Mouse (Mus musculus) forebrain, embryonic 15.5 days (tissue): Measurements from ENCODE around the gene Dmrt2. TPM values are rescaled to one million over a fixed set of nuclear protein-coding genes. Genes with fewer than 3 reads are reported as not detected.

Experiments
- ATAC-seq: fragments of 200-750 bp; cut with Nextera tagmentation; replicated peaks from 2 replicates; pipeline ENCODE4 v1.8.0; 2017; ENCODE audit warnings: mild to moderate bottlenecking, moderate TSS enrichment, moderate library complexity
- H3K27ac ChIP-seq: fragments of 300-500 bp; sonication (generic); replicated peaks from 2 replicates; pipeline ENCODE4 v1.5.1; 2015; ENCODE audit warnings: mild to moderate bottlenecking, inconsistent platforms
- H3K27me3 ChIP-seq: fragments of 300-500 bp; sonication (generic); 2 replicates; pipeline ENCODE4 v1.6.1; 2015; ENCODE audit warnings: inconsistent platforms
- H3K36me3 ChIP-seq: fragments of 300-500 bp; sonication (generic); 2 replicates; pipeline ENCODE4 v1.6.1; 2015; ENCODE audit warnings: mild to moderate bottlenecking, inconsistent platforms
- H3K4me1 ChIP-seq: fragments of 300-500 bp; sonication (generic); 2 replicates; pipeline ENCODE4 v1.6.1; 2015; ENCODE audit warnings: inconsistent platforms
- H3K4me2 ChIP-seq: fragments of 300-500 bp; sonication (generic); replicated peaks from 2 replicates; pipeline ENCODE4 v1.6.1; 2015; ENCODE audit warnings: mild to moderate bottlenecking, inconsistent platforms
- H3K4me3 ChIP-seq: fragments of 300-500 bp; sonication (generic); 2 replicates; pipeline ENCODE4 v1.5.1; 2015; ENCODE audit warnings: mild to moderate bottlenecking, inconsistent platforms
- H3K9ac ChIP-seq: fragments of 300-500 bp; sonication (generic); replicated peaks from 2 replicates; pipeline ENCODE4 v1.6.1; 2015; ENCODE audit warnings: mild to moderate bottlenecking, inconsistent platforms
- H3K9me3 ChIP-seq: fragments of 300-500 bp; sonication (generic); 2 replicates; pipeline ENCODE4 v1.6.1; 2016; ENCODE audit warnings: inconsistent platforms
- WGBS: fragments of 180-500 bp; shearing (Covaris S2); methylation state at CpG from one replicate; pipeline ENCODE4 v1.1.7; 2015; ENCODE audit warnings: mixed read lengths; 5-methylcytosine and 5-hydroxymethylcytosine counted together
- polyA plus RNA-seq: library from polyadenylated mRNA; unstranded; fragments of >200 nt; fragmentation: Nextera tagmentation; extraction: Ambion mirVana; gene quantifications from 2 replicates; pipeline ENCODE4 v1.2.1, GENCODE M21; 2015

Gene Dmrt2
- polyA plus RNA-seq = 1.1 and 1.5 TPM in 2 replicates

DNA sequence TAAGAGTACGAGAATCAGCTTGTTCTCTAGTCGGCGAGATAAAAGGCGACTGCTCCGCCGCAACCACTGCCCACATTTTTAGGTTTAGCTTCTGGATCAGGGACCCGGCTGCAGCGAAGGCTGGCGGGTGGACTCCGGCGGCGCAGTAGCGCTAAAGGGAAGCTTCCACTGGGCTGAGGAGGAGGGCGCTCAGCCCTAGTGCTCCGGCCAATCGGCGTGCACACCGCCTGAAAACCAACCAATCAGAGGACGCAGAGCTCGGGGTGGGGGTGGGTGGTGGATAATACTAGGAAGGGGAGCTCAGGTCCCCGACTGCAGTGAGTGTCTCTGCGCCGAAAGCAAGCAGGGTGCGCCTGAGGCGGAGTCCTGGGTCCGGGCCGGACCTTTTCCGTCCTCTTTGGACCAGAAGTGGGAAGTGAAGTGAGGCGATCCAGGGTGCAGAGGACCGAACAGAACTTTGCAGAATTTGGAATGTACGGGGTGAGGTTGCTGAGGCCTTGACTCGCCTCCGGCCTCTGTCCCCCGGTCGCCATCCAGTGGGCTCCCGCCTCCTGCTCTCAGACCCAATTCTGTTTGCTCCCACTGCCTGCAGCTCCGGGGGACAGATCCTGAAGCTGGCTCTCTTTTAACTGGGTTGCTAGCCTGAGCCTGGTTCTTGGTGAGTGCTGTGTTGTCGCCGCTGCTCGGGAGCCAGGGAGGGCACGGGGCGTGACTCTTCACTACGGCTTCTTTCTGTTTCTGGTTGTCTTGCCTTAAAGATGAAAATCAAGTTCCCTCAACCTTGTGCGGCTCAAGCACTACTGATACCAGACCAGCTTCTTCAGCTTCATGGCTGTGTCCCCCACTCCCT, at the start of gene Dmrt2:
Dmrt2 (plus strand) TSS at position 311 of the 850 bp plus-strand sequence.
- Histone ChIP-seq H3K4me3 (peak within 1 kb of the TSS; percentile 44), H3K36me3 (no peaks in the 10 kb centered on the region), H3K27ac (no peak within 1 kb of the TSS), H3K4me2 (peak within 1 kb of the TSS; percentile 82), H3K27me3 (peaks cover 97% of the 10 kb centered on the region), H3K9me3 (no peaks in the 10 kb centered on the region), H3K4me1 (peaks cover 24% of the 10 kb centered on the region), H3K9ac (peak within 1 kb of the TSS; percentile 37)
- ATAC-seq = peak; percentile 99
- WGBS = under 1% methylated on average over 44 of the region's 44 CpGs

DNA sequence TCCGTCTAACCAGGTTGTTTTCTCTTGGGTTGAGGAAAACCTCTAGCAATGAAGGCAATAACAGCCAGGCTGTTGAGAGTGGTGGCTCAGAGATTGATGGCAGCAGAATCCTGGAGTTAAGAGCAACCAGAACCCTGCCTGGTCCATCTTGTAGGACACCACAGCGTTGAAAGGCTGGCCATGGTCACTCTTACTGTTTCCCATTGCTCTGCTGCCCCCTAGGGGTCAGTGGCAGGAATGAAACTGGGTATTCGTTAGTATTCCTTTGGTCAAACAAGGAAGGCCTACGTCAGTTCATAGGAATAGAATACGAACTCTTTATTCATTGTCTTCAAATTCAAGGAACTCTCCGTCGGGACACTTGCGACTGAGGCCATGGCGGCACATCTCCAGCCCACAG, 43.7 kb upstream of the Dmrt2 start:
- Histone ChIP-seq H3K9ac (no peak overlapping the region), H3K9me3 (no peaks in the 10 kb centered on the region), H3K27me3 (0 out of 2 replicates have a peak, but pooled peaks cover 9% of the 10 kb centered on the region), H3K4me3 (no peak overlapping the region), H3K36me3 (no peaks in the 10 kb centered on the region), H3K27ac (no peak overlapping the region), H3K4me2 (no peak overlapping the region), H3K4me1 (no peaks in the 10 kb centered on the region)
- 11% methylated on average over 9 of the region's 9 CpGs for WGBS
- 0 out of 2 replicates have a peak, but pooled peaks have one; percentile 41 for ATAC-seq

DNA sequence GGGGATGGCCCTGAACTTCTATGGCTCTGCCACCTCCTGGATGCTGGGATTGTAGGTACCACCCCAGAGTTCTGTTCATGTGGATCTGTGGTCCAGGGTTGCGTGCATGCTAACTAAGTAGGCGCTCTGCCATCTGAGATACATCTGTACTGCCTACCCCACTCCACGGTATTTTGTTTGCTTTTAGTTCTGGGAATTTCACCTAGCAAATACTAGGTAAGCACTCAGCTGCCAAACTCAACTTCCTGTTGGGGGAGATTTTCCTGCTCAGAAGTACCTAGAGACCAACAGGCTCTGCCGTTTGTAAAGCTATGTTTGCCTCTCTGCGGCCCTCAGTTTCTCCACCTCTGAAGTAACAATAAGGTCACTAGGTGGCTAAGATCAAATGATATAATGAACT, 37.1 kb upstream of the Dmrt2 start:
- no peak overlapping the region for H3K27ac ChIP-seq
- no peak overlapping the region for H3K4me2 ChIP-seq
- H3K9ac ChIP-seq = no peak overlapping the region
- H3K36me3 ChIP-seq = no peaks in the 10 kb centered on the region
- no peaks in the 10 kb centered on the region for H3K27me3 ChIP-seq
- 87% methylated on average over 5 of the region's 5 CpGs for WGBS
- peak overlapping the region; percentile 43; the same call in 1 of the 2 replicates for H3K4me3 ChIP-seq
- no peak for ATAC-seq
- H3K9me3 ChIP-seq = no peaks in the 10 kb centered on the region
- no peaks in the 10 kb centered on the region for H3K4me1 ChIP-seq

DNA sequence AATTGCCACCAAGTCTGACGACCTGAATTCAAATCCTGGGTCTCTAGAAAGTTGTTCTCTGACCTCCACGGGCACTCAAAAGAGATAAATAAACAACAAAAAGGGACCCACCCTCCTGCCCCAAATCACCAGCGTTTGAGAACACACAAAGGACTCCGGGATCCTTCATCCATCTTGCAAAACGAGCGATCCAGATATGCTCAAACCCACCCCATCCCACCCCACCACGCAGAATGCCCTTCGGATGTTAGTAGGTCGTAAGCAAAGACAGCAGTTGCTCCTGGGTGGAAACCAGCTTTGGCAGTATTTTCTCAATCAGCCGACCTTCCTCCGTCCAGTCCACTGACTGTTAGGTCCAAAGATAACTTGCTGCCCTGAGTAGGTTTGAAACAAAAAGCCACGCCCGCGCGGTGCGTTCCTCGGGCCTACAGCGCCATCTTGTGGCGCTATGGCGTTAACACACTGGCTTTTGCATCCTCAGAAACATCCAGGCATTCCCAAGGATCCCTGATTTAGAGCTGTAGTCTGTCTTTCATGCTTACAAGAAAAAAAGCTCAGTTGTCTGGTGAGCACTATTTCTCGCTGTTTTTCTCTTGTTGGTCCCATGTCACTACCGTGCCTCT, 36.5 kb upstream of the Dmrt2 start:
- Histone ChIP-seq H3K36me3 (no peaks in the 10 kb centered on the region), H3K4me1 (no peaks in the 10 kb centered on the region), H3K4me2 (peak overlapping the region; percentile 46), H3K9ac (peak overlapping the region; percentile 37), H3K27ac (no peak overlapping the region), H3K9me3 (no peaks in the 10 kb centered on the region), H3K4me3 (peak overlapping the region; percentile 43), H3K27me3 (no peaks in the 10 kb centered on the region)
- ATAC-seq = peak; percentile 80
- WGBS = 7% methylated on average over 22 of the region's 22 CpGs

DNA sequence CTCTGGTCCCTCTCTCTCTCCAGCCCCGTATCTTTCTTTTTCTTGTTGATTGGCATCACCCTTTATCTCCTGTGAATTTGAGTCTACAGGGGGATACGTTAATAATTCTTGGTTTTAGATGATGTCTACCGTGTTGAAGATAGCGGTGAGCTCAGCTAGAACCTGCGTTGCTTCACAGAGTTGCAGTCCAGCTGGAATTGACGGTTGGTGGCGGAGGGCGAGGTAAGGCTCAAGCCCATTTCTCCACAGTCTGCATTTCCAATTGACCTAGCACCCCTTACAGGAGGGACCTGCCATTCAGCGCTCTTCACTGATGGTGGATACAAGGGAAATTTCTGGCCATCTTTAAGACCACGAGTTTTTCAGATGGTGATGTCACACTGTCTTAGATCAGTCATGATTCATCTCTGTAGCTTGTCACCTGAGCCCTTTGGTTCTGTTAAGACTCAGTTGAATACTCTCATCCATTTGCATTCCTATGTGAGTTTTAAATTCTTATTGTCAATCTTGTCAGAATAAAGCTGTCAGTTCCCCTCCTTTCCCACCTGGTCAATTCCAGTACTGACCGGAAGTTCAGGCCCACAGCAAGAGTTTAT, 33.3 kb upstream of the Dmrt2 start:
- 78% methylated on average over 11 of the region's 11 CpGs for WGBS
- no peak for ATAC-seq
- no peak overlapping the region for H3K4me2 ChIP-seq

DNA sequence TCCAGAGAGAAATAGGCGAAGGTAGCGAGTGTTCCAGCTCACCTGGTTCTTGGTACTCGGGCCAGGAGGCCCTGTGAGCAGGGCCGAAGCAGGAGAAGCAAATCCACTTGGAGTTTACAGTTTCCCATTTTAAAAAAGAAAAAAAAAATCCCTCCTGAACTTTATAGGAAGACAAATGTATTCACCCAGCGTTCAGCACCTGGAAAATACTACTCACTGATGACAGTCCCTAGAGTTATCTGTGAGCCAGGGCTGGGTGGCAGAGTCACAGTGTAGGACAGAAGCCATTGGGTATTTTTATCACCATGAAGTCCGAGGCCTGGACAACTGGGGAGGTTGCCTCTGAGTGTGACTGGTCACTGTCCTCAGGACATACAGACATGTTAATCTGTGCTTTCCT, 30.4 kb upstream of the Dmrt2 start:
- Histone ChIP-seq H3K4me2 (no peak overlapping the region), H3K4me1 (no peaks in the 10 kb centered on the region), H3K27ac (no peak overlapping the region), H3K4me3 (no peak overlapping the region), H3K9me3 (no peaks in the 10 kb centered on the region), H3K27me3 (no peaks in the 10 kb centered on the region), H3K36me3 (no peaks in the 10 kb centered on the region), H3K9ac (no peak overlapping the region)
- ATAC-seq = no peak
- WGBS = 93% methylated on average over 6 of the region's 6 CpGs

More for the DNA sequence above, 33.3 kb upstream of the Dmrt2 start:
- no peaks in the 10 kb centered on the region for H3K27me3 ChIP-seq
- H3K36me3 ChIP-seq = no peaks in the 10 kb centered on the region
- no peak overlapping the region for H3K9ac ChIP-seq
- no peak overlapping the region for H3K4me3 ChIP-seq
- no peaks in the 10 kb centered on the region for H3K4me1 ChIP-seq
- no peak overlapping the region for H3K27ac ChIP-seq
- H3K9me3 ChIP-seq = no peaks in the 10 kb centered on the region

DNA sequence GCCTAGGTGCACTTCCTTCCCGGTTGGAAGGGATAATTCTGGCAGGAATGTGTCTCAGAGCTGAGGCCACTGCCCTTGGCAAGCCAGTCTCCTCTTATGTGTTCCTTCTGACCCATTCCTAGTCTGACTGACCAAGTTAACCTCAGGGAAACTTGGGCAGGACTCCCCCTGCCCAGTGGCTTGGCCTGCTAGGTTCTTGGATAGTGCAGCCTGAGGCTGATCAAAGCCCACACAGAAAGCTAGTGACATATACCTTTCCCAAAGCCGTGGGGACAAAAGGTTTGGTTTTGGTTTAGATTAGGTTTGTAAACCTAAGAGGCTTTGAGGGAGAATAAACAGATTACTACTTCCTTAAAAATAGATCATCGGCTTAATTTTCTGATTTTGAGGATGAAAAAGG, 25.1 kb upstream of the Dmrt2 start:
- no peak overlapping the region for H3K4me3 ChIP-seq
- no peak overlapping the region for H3K27ac ChIP-seq
- no peaks in the 10 kb centered on the region for H3K9me3 ChIP-seq
- WGBS = 83% methylated on average over 3 of the region's 3 CpGs
- no peak overlapping the region for H3K9ac ChIP-seq
- H3K36me3 ChIP-seq = no peaks in the 10 kb centered on the region
- ATAC-seq = no peak
- H3K4me2 ChIP-seq = no peak overlapping the region
- no peaks in the 10 kb centered on the region for H3K4me1 ChIP-seq
- no peaks in the 10 kb centered on the region for H3K27me3 ChIP-seq

DNA sequence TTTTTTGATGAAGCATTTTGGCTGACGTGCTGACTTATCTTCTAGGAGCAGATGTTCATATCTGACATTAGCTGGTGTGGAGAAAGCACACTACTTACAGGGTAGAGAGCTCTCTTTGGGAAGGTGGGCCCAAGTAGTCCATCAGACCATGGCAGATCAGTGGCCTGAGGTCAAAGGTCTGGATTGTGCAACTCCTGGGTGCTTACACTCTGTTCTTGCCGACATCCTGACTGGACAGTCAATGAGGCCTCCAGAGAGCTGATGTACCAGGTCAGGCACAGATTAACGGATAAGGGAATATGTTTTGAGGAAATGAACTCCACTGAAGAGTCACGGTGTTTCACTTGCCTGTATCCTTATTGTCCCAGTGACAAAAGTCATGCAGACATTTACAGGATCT, 23.5 kb upstream of the Dmrt2 start:
- Histone ChIP-seq H3K9ac (no peak overlapping the region), H3K4me3 (no peak overlapping the region), H3K4me2 (no peak overlapping the region), H3K36me3 (no peaks in the 10 kb centered on the region), H3K4me1 (no peaks in the 10 kb centered on the region), H3K9me3 (no peaks in the 10 kb centered on the region), H3K27ac (no peak overlapping the region), H3K27me3 (no peaks in the 10 kb centered on the region)
- ATAC-seq = no peak
- 79% methylated on average over 4 of the region's 4 CpGs for WGBS

DNA sequence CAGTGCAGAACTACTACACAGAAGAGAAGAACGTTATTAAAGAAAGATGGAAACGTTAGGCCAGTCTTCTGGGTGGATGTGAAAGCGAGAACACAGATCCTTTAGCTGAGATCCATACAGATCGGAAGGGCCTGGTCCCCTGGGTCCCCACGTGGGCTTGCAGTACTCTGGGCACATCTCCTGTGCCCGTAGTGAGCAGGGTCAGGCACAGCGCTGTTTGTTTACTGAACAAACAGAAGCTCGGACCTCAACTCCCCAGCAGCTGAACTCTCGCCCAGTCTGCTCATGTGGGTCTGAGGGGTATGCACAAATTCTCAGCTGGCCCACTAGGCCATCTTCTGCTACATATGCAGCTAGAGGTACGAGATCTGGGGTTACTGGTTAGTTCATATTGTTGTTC, 21.7 kb upstream of the Dmrt2 start:
- Histone ChIP-seq H3K4me2 (no peak overlapping the region), H3K27me3 (no peaks in the 10 kb centered on the region), H3K4me3 (no peak overlapping the region), H3K27ac (no peak overlapping the region), H3K36me3 (no peaks in the 10 kb centered on the region), H3K9me3 (no peaks in the 10 kb centered on the region), H3K4me1 (no peaks in the 10 kb centered on the region), H3K9ac (no peak overlapping the region)
- no peak for ATAC-seq
- WGBS = 82% methylated on average over 10 of the region's 10 CpGs

DNA sequence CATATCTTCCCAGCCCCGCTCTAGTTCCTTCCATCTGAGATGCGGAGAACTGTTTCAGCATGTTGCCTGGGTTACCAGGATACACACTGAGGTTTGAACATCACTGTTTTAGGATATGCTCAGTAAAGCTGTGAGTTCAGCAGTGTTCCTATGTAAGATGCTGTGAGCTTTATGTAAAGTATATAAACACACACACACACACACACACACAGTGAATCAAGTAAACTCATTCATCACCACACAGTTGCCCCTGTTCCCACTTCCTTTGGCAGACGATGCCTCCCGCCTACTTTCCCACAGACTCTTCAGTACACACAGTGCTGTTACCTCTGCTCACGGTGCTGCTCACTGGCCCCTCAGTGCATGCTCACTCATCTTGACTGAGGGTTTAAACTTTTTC, 19.7 kb upstream of the Dmrt2 start:
- no peak for ATAC-seq
- Histone ChIP-seq H3K36me3 (no peaks in the 10 kb centered on the region), H3K4me3 (no peak overlapping the region), H3K27me3 (no peaks in the 10 kb centered on the region), H3K9me3 (no peaks in the 10 kb centered on the region), H3K4me1 (no peaks in the 10 kb centered on the region), H3K4me2 (no peak overlapping the region), H3K9ac (no peak overlapping the region), H3K27ac (no peak overlapping the region)
- 72% methylated on average over 5 of the region's 5 CpGs for WGBS

DNA sequence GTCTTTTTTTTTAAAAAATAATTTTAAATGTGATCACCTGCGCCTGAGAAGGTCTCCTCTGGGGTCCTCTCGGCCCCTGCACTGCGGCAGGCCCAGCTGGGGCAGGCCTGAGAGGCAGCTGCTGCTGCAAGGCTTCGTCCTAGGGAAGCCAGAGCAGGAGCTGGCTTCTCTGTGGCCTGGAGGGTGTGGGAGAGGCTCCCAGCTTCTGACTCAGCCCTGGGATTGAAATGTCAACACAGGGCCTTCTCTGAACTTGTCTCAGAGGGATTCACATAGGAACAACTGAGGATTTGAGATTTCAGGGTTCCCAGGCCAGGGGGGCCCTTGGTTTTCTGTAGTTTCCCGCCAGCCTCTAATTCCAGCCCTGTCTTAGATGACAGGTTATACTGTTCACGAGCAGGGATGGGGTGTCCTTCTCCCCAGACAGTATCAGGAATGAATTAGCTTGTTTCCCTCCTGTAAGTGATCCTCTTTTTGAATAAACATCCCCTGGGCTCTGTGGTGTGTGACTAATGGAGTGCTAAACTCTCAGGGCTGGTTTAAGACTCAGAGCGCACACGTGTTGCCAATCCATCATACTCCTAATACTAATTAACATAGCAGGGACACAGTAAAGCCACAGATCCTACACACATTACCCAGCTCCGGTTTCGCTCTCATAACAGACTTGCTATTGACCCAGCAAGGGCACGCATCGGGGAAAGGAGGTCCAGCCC, 18.0 kb upstream of the Dmrt2 start:
- Histone ChIP-seq H3K4me3 (no peak overlapping the region), H3K4me1 (no peaks in the 10 kb centered on the region), H3K4me2 (no peak overlapping the region), H3K36me3 (no peaks in the 10 kb centered on the region), H3K27me3 (no peaks in the 10 kb centered on the region), H3K27ac (no peak overlapping the region), H3K9me3 (no peaks in the 10 kb centered on the region), H3K9ac (no peak overlapping the region)
- ATAC-seq = no peak
- WGBS = 72% methylated on average over 12 of the region's 12 CpGs
